Mouse (Mus musculus): Measurements from ENCODE around the gene Adamts4. TPM values are rescaled to one million over a fixed set of nuclear protein-coding genes. Genes with fewer than 3 reads are reported as not detected.

Adamts4 gene
- polyA plus RNA-seq, 1 experiment from 2014 or later = 7.2 TPM

DNA sequence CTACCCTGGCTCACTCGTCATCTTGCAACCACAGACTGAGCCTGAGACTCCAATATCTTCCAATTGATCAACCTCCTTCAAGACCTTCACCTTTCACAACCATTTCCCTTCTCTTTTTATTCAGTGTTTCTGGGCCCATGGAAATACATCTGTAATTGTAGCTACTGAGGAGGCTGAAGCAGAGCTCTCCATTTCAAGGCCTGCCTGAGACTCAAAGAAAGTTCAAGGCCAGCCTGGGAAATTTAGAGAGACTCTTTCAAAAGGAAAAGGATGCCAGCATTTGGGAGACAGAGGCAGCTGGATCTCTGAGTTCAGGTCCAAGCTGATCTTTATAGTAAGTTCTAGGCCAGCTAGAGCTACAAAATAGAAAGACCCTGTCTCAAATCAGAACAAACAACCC, 22.3 kb upstream of the Adamts4 start:
- no peak for ATAC-seq
- Histone ChIP-seq H3K9ac (replicated peaks; ENCODE audit: low read depth, low read length) (no peak overlapping the region), H3K4me2 (ENCODE audit: low read length) (no peak overlapping the region), H3K27me3 (replicated peaks; ENCODE audit: control insufficient read depth, insufficient read depth, low read length) (no peaks in the 10 kb centered on the region), H3K9me3 (ENCODE audit: control insufficient read depth, low read length) (no peaks in the 10 kb centered on the region), H3K27ac (ENCODE audit: low read length) (no peak overlapping the region), H3K4me1 (replicated peaks; ENCODE audit: control insufficient read depth, insufficient read depth, low read length) (0 out of 2 replicates have a peak, but pooled peaks cover 2% of the 10 kb centered on the region), H3K4me3 (replicated peaks; ENCODE audit: low read length) (no peak overlapping the region), H3K36me3 (ENCODE audit: control insufficient read depth, insufficient read depth) (no peaks in the 10 kb centered on the region)
- 84% methylated on average over 1 of the region's 1 CpGs for WGBS

- no peak for ATAC-seq
- H3K36me3 ChIP-seq (ENCODE audit: control insufficient read depth, insufficient read depth) = peaks cover 2% of the 10 kb centered on the region; the same call in 1 of the 2 replicates
- no peaks in the 10 kb centered on the region for H3K9me3 ChIP-seq (ENCODE audit: control insufficient read depth, low read length)
- H3K4me2 ChIP-seq (ENCODE audit: low read length) = no peak overlapping the region
- 43% methylated on average over 6 of the region's 6 CpGs for WGBS
- H3K9ac ChIP-seq (replicated peaks; ENCODE audit: low read depth, low read length) = no peak overlapping the region
- H3K27me3 ChIP-seq (replicated peaks; ENCODE audit: control insufficient read depth, insufficient read depth, low read length) = no peaks in the 10 kb centered on the region
- H3K4me3 ChIP-seq (replicated peaks; ENCODE audit: low read length) = no peak overlapping the region
- H3K4me1 ChIP-seq (replicated peaks; ENCODE audit: control insufficient read depth, insufficient read depth, low read length) = no peaks in the 10 kb centered on the region
- H3K27ac ChIP-seq (ENCODE audit: low read length) = no peak overlapping the region
These were observed 20.5 kb upstream of the Adamts4 start for GRCm38 (mm10) chr1:171229750-171230149.

GRCm38 (mm10) chr1:171230215-171230614, 20.0 kb upstream of the Adamts4 start:
- H3K4me2 ChIP-seq (ENCODE audit: low read length) = no peak overlapping the region
- no peak overlapping the region for H3K9ac ChIP-seq (replicated peaks; ENCODE audit: low read depth, low read length)
- no peaks in the 10 kb centered on the region for H3K9me3 ChIP-seq (ENCODE audit: control insufficient read depth, low read length)
- no peak overlapping the region for H3K27ac ChIP-seq (ENCODE audit: low read length)
- H3K4me3 ChIP-seq (replicated peaks; ENCODE audit: low read length) = no peak overlapping the region
- WGBS = 28% methylated on average over 3 of the region's 3 CpGs
- no peaks in the 10 kb centered on the region for H3K4me1 ChIP-seq (replicated peaks; ENCODE audit: control insufficient read depth, insufficient read depth, low read length)
- no peak for ATAC-seq
- no peaks in the 10 kb centered on the region for H3K27me3 ChIP-seq (replicated peaks; ENCODE audit: control insufficient read depth, insufficient read depth, low read length)
- H3K36me3 ChIP-seq (ENCODE audit: control insufficient read depth, insufficient read depth) = peaks cover 2% of the 10 kb centered on the region; the same call in 1 of the 2 replicates

DNA sequence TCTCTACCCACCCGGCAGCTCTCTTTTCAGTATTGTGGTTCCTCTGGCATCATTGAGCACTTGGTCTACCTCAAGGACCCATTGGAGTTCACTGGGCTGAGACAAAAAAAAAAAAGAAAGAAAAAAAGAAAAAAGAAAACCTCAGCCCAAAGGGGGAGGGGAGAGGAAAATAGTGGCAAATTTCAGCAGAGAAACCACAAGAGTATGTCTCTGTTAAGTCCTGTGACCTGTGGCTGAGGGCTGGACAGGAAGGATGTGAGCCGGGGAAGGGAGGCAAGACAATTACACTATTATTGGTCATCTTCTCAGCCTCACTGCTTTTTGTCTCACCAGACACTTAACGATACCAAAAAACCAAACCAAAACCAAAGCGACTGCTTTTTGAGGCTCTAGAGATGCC, 18.4 kb upstream of the Adamts4 start:
- no peaks in the 10 kb centered on the region for H3K27me3 ChIP-seq (replicated peaks; ENCODE audit: control insufficient read depth, insufficient read depth, low read length)
- H3K9me3 ChIP-seq (ENCODE audit: control insufficient read depth, low read length) = no peaks in the 10 kb centered on the region
- H3K27ac ChIP-seq (ENCODE audit: low read length) = no peak overlapping the region
- H3K9ac ChIP-seq (replicated peaks; ENCODE audit: low read depth, low read length) = no peak overlapping the region
- no peak for ATAC-seq
- 72% methylated on average over 4 of the region's 4 CpGs for WGBS
- no peak overlapping the region for H3K4me3 ChIP-seq (replicated peaks; ENCODE audit: low read length)
- H3K36me3 ChIP-seq (ENCODE audit: control insufficient read depth, insufficient read depth) = peaks cover 8% of the 10 kb centered on the region; the same call in 1 of the 2 replicates
- no peaks in the 10 kb centered on the region for H3K4me1 ChIP-seq (replicated peaks; ENCODE audit: control insufficient read depth, insufficient read depth, low read length)
- H3K4me2 ChIP-seq (ENCODE audit: low read length) = no peak overlapping the region

DNA sequence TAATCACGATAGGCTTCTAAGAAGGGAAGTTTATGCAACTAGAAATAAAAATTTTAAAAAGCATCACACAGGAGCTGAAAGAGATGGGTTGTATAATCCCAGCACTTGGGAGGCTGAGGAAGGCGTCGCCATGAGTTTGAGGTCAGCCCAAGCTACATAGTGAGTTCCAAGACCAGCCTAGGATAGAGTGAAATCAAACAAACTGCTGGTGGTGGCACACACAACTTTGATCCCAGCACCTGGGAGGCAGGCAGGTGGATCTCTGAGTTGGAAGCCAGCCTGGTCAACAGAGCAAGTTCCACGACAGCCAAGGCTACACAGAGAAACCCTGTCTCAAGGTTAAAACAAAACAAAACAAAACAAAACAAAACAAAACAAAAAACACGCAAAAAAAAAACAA, 17.9 kb upstream of the Adamts4 start:
- no peak for ATAC-seq
- WGBS = 87% methylated on average over 5 of the region's 5 CpGs

DNA sequence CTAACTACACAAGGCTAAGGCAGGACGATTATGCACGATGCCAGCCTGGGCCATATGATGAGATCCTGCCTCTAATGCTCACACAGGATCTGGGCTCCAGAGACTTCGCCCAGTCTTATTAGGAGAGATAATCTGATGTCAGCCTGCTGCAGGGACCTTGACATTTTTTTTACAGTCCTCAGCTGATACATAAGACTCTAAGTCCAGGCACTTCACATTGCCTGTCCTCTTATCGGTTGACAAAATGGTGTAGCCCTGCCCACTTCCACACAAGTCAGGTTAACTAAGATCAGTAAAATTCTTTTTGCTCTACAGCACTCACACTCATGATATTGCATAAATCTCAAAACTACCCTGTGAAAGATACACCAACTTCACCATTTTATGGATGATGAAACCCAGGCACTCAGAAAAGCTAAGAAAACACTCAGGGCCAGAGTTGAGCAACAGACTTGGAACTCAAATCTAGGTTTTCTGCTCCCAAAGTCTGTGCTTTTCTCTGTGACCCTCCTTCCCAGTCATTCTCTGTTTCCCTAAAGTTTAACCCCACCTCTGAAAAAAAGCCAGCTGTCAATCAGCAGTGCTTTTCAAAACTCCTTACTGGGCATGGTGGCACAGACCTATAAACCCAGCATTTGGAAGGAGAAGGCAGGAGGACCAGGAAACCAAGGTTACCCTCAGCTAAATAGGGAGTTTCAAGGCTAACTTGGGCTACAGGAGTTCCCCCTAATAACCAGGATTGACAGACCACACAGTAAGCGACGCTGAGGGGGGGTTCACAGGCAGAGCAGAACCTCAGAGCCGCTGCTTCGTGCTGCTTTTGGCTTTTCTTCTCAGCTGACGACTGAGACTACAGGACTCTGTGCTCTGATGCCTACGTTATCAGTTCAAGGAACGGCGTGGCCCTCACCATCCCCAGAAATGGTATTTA, 17.2 kb upstream of the Adamts4 start:
- Histone ChIP-seq H3K36me3 (ENCODE audit: control insufficient read depth, insufficient read depth) (peaks cover 19% of the 10 kb centered on the region), H3K27ac (ENCODE audit: low read length) (no peak overlapping the region), H3K4me3 (replicated peaks; ENCODE audit: low read length) (no peak overlapping the region), H3K9ac (replicated peaks; ENCODE audit: low read depth, low read length) (no peak overlapping the region), H3K27me3 (replicated peaks; ENCODE audit: control insufficient read depth, insufficient read depth, low read length) (no peaks in the 10 kb centered on the region), H3K9me3 (ENCODE audit: control insufficient read depth, low read length) (no peaks in the 10 kb centered on the region), H3K4me2 (ENCODE audit: low read length) (no peak overlapping the region), H3K4me1 (replicated peaks; ENCODE audit: control insufficient read depth, insufficient read depth, low read length) (no peaks in the 10 kb centered on the region)
- 83% methylated on average over 12 of the region's 12 CpGs for WGBS
- no peak for ATAC-seq

More for the DNA sequence above, 17.9 kb upstream of the Adamts4 start:
- Histone ChIP-seq H3K4me3 (replicated peaks; ENCODE audit: low read length) (no peak overlapping the region), H3K9me3 (ENCODE audit: control insufficient read depth, low read length) (no peaks in the 10 kb centered on the region), H3K4me2 (ENCODE audit: low read length) (no peak overlapping the region), H3K27me3 (replicated peaks; ENCODE audit: control insufficient read depth, insufficient read depth, low read length) (no peaks in the 10 kb centered on the region), H3K36me3 (ENCODE audit: control insufficient read depth, insufficient read depth) (peaks cover 12% of the 10 kb centered on the region), H3K9ac (replicated peaks; ENCODE audit: low read depth, low read length) (no peak overlapping the region), H3K4me1 (replicated peaks; ENCODE audit: control insufficient read depth, insufficient read depth, low read length) (no peaks in the 10 kb centered on the region), H3K27ac (ENCODE audit: low read length) (no peak overlapping the region)

GRCm38 (mm10) chr1:171234126-171234525, 16.1 kb upstream of the Adamts4 start, which contains the start of gene Fcer1g:
TSS of gene Fcer1g (minus strand) at chr1:171234365.
- Histone ChIP-seq H3K4me1 (replicated peaks; ENCODE audit: control insufficient read depth, insufficient read depth, low read length) (no peaks in the 10 kb centered on the region), H3K27me3 (replicated peaks; ENCODE audit: control insufficient read depth, insufficient read depth, low read length) (no peaks in the 10 kb centered on the region), H3K27ac (ENCODE audit: low read length) (no peak within 1 kb of the TSS), H3K4me3 (replicated peaks; ENCODE audit: low read length) (no peak within 1 kb of the TSS), H3K4me2 (ENCODE audit: low read length) (no peak within 1 kb of the TSS), H3K36me3 (ENCODE audit: control insufficient read depth, insufficient read depth) (peaks cover 26% of the 10 kb centered on the region), H3K9ac (replicated peaks; ENCODE audit: low read depth, low read length) (no peak within 1 kb of the TSS), H3K9me3 (ENCODE audit: control insufficient read depth, low read length) (no peaks in the 10 kb centered on the region)
- WGBS = 92% methylated on average over 14 of the region's 14 CpGs
- ATAC-seq = no peak

- Histone ChIP-seq H3K27ac (ENCODE audit: low read length) (no peak overlapping the region), H3K4me1 (replicated peaks; ENCODE audit: control insufficient read depth, insufficient read depth, low read length) (no peaks in the 10 kb centered on the region), H3K36me3 (ENCODE audit: control insufficient read depth, insufficient read depth) (peaks cover 26% of the 10 kb centered on the region), H3K4me3 (replicated peaks; ENCODE audit: low read length) (no peak overlapping the region), H3K9ac (replicated peaks; ENCODE audit: low read depth, low read length) (no peak overlapping the region), H3K4me2 (ENCODE audit: low read length) (no peak overlapping the region), H3K9me3 (ENCODE audit: control insufficient read depth, low read length) (no peaks in the 10 kb centered on the region), H3K27me3 (replicated peaks; ENCODE audit: control insufficient read depth, insufficient read depth, low read length) (no peaks in the 10 kb centered on the region)
- no peak for ATAC-seq
- 97% methylated on average over 4 of the region's 4 CpGs for WGBS
These were observed 15.7 kb upstream of the Adamts4 start for GRCm38 (mm10) chr1:171234538-171234937.

- Histone ChIP-seq H3K27me3 (replicated peaks; ENCODE audit: control insufficient read depth, insufficient read depth, low read length) (no peaks in the 10 kb centered on the region), H3K36me3 (ENCODE audit: control insufficient read depth, insufficient read depth) (peaks cover 26% of the 10 kb centered on the region), H3K9me3 (ENCODE audit: control insufficient read depth, low read length) (no peaks in the 10 kb centered on the region), H3K9ac (replicated peaks; ENCODE audit: low read depth, low read length) (no peak overlapping the region), H3K4me2 (ENCODE audit: low read length) (no peak overlapping the region), H3K27ac (ENCODE audit: low read length) (no peak overlapping the region), H3K4me1 (replicated peaks; ENCODE audit: control insufficient read depth, insufficient read depth, low read length) (no peaks in the 10 kb centered on the region), H3K4me3 (replicated peaks; ENCODE audit: low read length) (no peak overlapping the region)
- no peak for ATAC-seq
- 89% methylated on average over 4 of the region's 4 CpGs for WGBS
These were observed 14.4 kb upstream of the Adamts4 start for GRCm38 (mm10) chr1:171235791-171236190.

All from forebrain, embryonic 16.5 days (tissue).